Mouse (Mus musculus) liver, embryonic 15.5 days (tissue): Measurements from ENCODE around the gene C2cd4c. TPM values are rescaled to one million over a fixed set of nuclear protein-coding genes. Genes with fewer than 3 reads are reported as not detected.

Experiments
- ATAC-seq: fragments of 200-750 bp; cut with Nextera tagmentation; 2 replicates; pipeline ENCODE4 v1.8.0; 2017; ENCODE audit warnings: moderate number of reproducible peaks, mild to moderate bottlenecking, moderate library complexity; ENCODE audit not compliant: insufficient read depth
- H3K27ac ChIP-seq: fragments of 300-500 bp; sonication (generic); replicated peaks from 2 replicates; pipeline ENCODE4 v1.5.1; 2015; ENCODE audit warnings: mild to moderate bottlenecking, inconsistent platforms
- H3K27me3 ChIP-seq: fragments of 300-500 bp; sonication (generic); 2 replicates; pipeline ENCODE4 v1.6.1; 2015; ENCODE audit warnings: mild to moderate bottlenecking, inconsistent platforms
- H3K36me3 ChIP-seq: fragments of 300-500 bp; sonication (generic); replicated peaks from 2 replicates; pipeline ENCODE4 v1.6.1; 2015; ENCODE audit warnings: moderate library complexity, mild to moderate bottlenecking, inconsistent platforms
- H3K4me1 ChIP-seq: fragments of 300-500 bp; sonication (generic); replicated peaks from 2 replicates; pipeline ENCODE4 v1.6.1; 2015; ENCODE audit warnings: inconsistent platforms
- H3K4me2 ChIP-seq: fragments of 300-500 bp; sonication (generic); 2 replicates; pipeline ENCODE4 v1.6.1; 2015; ENCODE audit warnings: moderate library complexity, mild to moderate bottlenecking, inconsistent platforms
- H3K4me3 ChIP-seq: fragments of 300-500 bp; sonication (generic); replicated peaks from 2 replicates; pipeline ENCODE4 v1.5.1; 2015; ENCODE audit warnings: mild to moderate bottlenecking, inconsistent platforms
- H3K9ac ChIP-seq: fragments of 300-500 bp; sonication (generic); 2 replicates; pipeline ENCODE4 v1.6.1; 2015; ENCODE audit warnings: moderate library complexity, mild to moderate bottlenecking, inconsistent platforms
- H3K9me3 ChIP-seq: fragments of 300-500 bp; sonication (generic); replicated peaks from 2 replicates; pipeline ENCODE4 v1.6.1; 2016; ENCODE audit warnings: inconsistent platforms
- WGBS: fragments of 180-500 bp; shearing (Covaris S2); methylation state at CpG from one replicate; pipeline ENCODE4 v1.1.7; 2015; ENCODE audit warnings: mixed read lengths; ENCODE audit not compliant: insufficient replicate concordance; 5-methylcytosine and 5-hydroxymethylcytosine counted together
- polyA plus RNA-seq: library from polyadenylated mRNA; unstranded; fragments of >200 nt; fragmentation: Nextera tagmentation; extraction: Ambion mirVana; gene quantifications from 2 replicates; pipeline ENCODE4 v1.2.1, GENCODE M21; 2015

The C2cd4c gene
- polyA plus RNA-seq, 1 experiment from 2014 or later = not detected

GRCm38 (mm10) chr10:79611296-79611695 is 2.5 kb downstream of the C2cd4c start:
- Histone ChIP-seq H3K4me3 (no peak overlapping the region), H3K4me2 (no peak overlapping the region), H3K4me1 (peaks cover 11% of the 10 kb centered on the region), H3K36me3 (no peaks in the 10 kb centered on the region), H3K27me3 (peaks cover 59% of the 10 kb centered on the region), H3K9me3 (no peaks in the 10 kb centered on the region), H3K9ac (no peak overlapping the region), H3K27ac (no peak overlapping the region)
- no peak for ATAC-seq
- 29% methylated on average over 5 of the region's 5 CpGs for WGBS

GRCm38 (mm10) chr10:79609276-79609675 is 4.5 kb downstream of the C2cd4c start:
- 49% methylated on average over 3 of the region's 3 CpGs for WGBS
- H3K4me3 ChIP-seq = no peak overlapping the region

GRCm38 (mm10) chr10:79607892-79608291 is 5.9 kb downstream of the C2cd4c start:
- H3K36me3 ChIP-seq = no peaks in the 10 kb centered on the region
- H3K4me1 ChIP-seq = no peaks in the 10 kb centered on the region
- peaks cover 35% of the 10 kb centered on the region for H3K27me3 ChIP-seq
- no peak for ATAC-seq
- no peak overlapping the region for H3K4me2 ChIP-seq
- no peak overlapping the region for H3K4me3 ChIP-seq
- WGBS = 22% methylated on average over 2 of the region's 2 CpGs
- no peak overlapping the region for H3K9ac ChIP-seq
- H3K9me3 ChIP-seq = no peaks in the 10 kb centered on the region
- no peak overlapping the region for H3K27ac ChIP-seq

More at GRCm38 (mm10) chr10:79609276-79609675, 4.5 kb downstream of the C2cd4c start:
- peaks cover 10% of the 10 kb centered on the region for H3K4me1 ChIP-seq
- no peak for ATAC-seq
- no peaks in the 10 kb centered on the region for H3K36me3 ChIP-seq
- H3K27me3 ChIP-seq = peaks cover 49% of the 10 kb centered on the region
- H3K4me2 ChIP-seq = no peak overlapping the region
- no peak overlapping the region for H3K9ac ChIP-seq
- no peaks in the 10 kb centered on the region for H3K9me3 ChIP-seq
- no peak overlapping the region for H3K27ac ChIP-seq

GRCm38 (mm10) chr10:79606537-79606936 is 7.3 kb downstream of the C2cd4c start:
- Histone ChIP-seq H3K4me1 (no peaks in the 10 kb centered on the region), H3K36me3 (no peaks in the 10 kb centered on the region), H3K4me3 (no peak overlapping the region), H3K27me3 (peaks cover 22% of the 10 kb centered on the region), H3K4me2 (no peak overlapping the region), H3K27ac (no peak overlapping the region), H3K9me3 (no peaks in the 10 kb centered on the region), H3K9ac (no peak overlapping the region)
- no peak for ATAC-seq
- 46% methylated on average over 4 of the region's 4 CpGs for WGBS

GRCm38 (mm10) chr10:79597936-79598230 is 15.9 kb downstream of the C2cd4c start:
- Histone ChIP-seq H3K27ac (no peak overlapping the region), H3K4me3 (no peak overlapping the region), H3K4me1 (no peaks in the 10 kb centered on the region), H3K27me3 (peaks cover 8% of the 10 kb centered on the region; the same call in 1 of the 2 replicates), H3K9ac (no peak overlapping the region), H3K4me2 (no peak overlapping the region), H3K36me3 (no peaks in the 10 kb centered on the region), H3K9me3 (no peaks in the 10 kb centered on the region)
- ATAC-seq = no peak
- 58% methylated on average over 4 of the region's 4 CpGs for WGBS

- H3K27me3 ChIP-seq = peaks cover 8% of the 10 kb centered on the region; the same call in 1 of the 2 replicates
- no peak overlapping the region for H3K9ac ChIP-seq
- no peaks in the 10 kb centered on the region for H3K4me1 ChIP-seq
- no peak overlapping the region for H3K4me2 ChIP-seq
- no peak overlapping the region for H3K27ac ChIP-seq
- H3K4me3 ChIP-seq = no peak overlapping the region
- no peak for ATAC-seq
- H3K9me3 ChIP-seq = no peaks in the 10 kb centered on the region
- 20% methylated on average over 13 of the region's 13 CpGs for WGBS
- H3K36me3 ChIP-seq = no peaks in the 10 kb centered on the region
Measured at GRCm38 (mm10) chr10:79597051-79597935, 16.5 kb downstream of the C2cd4c start.

GRCm38 (mm10) chr10:79595590-79595929 is 18.3 kb downstream of the C2cd4c start:
- peaks cover 8% of the 10 kb centered on the region; the same call in 1 of the 2 replicates for H3K27me3 ChIP-seq
- 48% methylated on average over 8 of the region's 8 CpGs for WGBS
- no peaks in the 10 kb centered on the region for H3K9me3 ChIP-seq
- H3K4me2 ChIP-seq = peak overlapping the region; percentile 11; the same call in 1 of the 2 replicates
- H3K36me3 ChIP-seq = no peaks in the 10 kb centered on the region
- no peaks in the 10 kb centered on the region for H3K4me1 ChIP-seq
- no peak overlapping the region for H3K4me3 ChIP-seq
- no peak overlapping the region for H3K9ac ChIP-seq
- peak; percentile 28; the same call in 1 of the 2 replicates for ATAC-seq
- no peak overlapping the region for H3K27ac ChIP-seq

- no peaks in the 10 kb centered on the region for H3K36me3 ChIP-seq
- no peak overlapping the region for H3K4me2 ChIP-seq
- no peaks in the 10 kb centered on the region for H3K4me1 ChIP-seq
- peak; percentile 49; the same call in 1 of the 2 replicates for ATAC-seq
- WGBS = 12% methylated on average over 17 of the region's 17 CpGs
- no peak overlapping the region for H3K4me3 ChIP-seq
- no peak overlapping the region for H3K27ac ChIP-seq
- H3K9me3 ChIP-seq = no peaks in the 10 kb centered on the region
- H3K27me3 ChIP-seq = peaks cover 8% of the 10 kb centered on the region; the same call in 1 of the 2 replicates
- no peak overlapping the region for H3K9ac ChIP-seq
Measured at GRCm38 (mm10) chr10:79594872-79595589, 18.8 kb downstream of the C2cd4c start.

GRCm38 (mm10) chr10:79594111-79594510 is 19.7 kb downstream of the C2cd4c start:
- H3K4me1 ChIP-seq = no peaks in the 10 kb centered on the region
- H3K27me3 ChIP-seq = peaks cover 8% of the 10 kb centered on the region; the same call in 1 of the 2 replicates
- H3K36me3 ChIP-seq = no peaks in the 10 kb centered on the region
- H3K9me3 ChIP-seq = no peaks in the 10 kb centered on the region
- H3K9ac ChIP-seq = no peak overlapping the region
- ATAC-seq = no peak
- H3K27ac ChIP-seq = no peak overlapping the region
- no peak overlapping the region for H3K4me3 ChIP-seq
- WGBS = 26% methylated on average over 6 of the region's 6 CpGs
- H3K4me2 ChIP-seq = no peak overlapping the region

- H3K9ac ChIP-seq = no peak overlapping the region
- H3K4me1 ChIP-seq = no peaks in the 10 kb centered on the region
- no peak overlapping the region for H3K4me2 ChIP-seq
- no peaks in the 10 kb centered on the region for H3K9me3 ChIP-seq
- H3K27me3 ChIP-seq = peaks cover 8% of the 10 kb centered on the region; the same call in 1 of the 2 replicates
- no peak for ATAC-seq
- H3K4me3 ChIP-seq = no peak overlapping the region
- 52% methylated on average over 1 of the region's 1 CpGs for WGBS
- H3K27ac ChIP-seq = no peak overlapping the region
- no peaks in the 10 kb centered on the region for H3K36me3 ChIP-seq
Measured at GRCm38 (mm10) chr10:79590702-79591101, 23.1 kb downstream of the C2cd4c start.

- 37% methylated on average over 4 of the region's 4 CpGs for WGBS
- no peaks in the 10 kb centered on the region for H3K36me3 ChIP-seq
- H3K9me3 ChIP-seq = no peaks in the 10 kb centered on the region
- no peak overlapping the region for H3K4me3 ChIP-seq
- H3K4me1 ChIP-seq = no peaks in the 10 kb centered on the region
- H3K9ac ChIP-seq = no peak overlapping the region
- H3K4me2 ChIP-seq = no peak overlapping the region
- no peak overlapping the region for H3K27ac ChIP-seq
- no peaks in the 10 kb centered on the region for H3K27me3 ChIP-seq
- ATAC-seq = no peak
Measured at GRCm38 (mm10) chr10:79587752-79588126, 26.1 kb downstream of the C2cd4c start.
